Mouse (Mus musculus) embryonic facial prominence, embryonic 11.5 days (tissue): ENCODE results near the gene Fabp6. TPM values are rescaled to one million over a fixed set of nuclear protein-coding genes. Genes with fewer than 3 reads are reported as not detected.

Source experiments
- ATAC-seq: fragments of 200-750 bp; cut with Nextera tagmentation; replicated peaks from 2 replicates; pipeline ENCODE4 v1.8.0; 2017; ENCODE audit warnings: low read depth; ENCODE audit not compliant: insufficient number of reproducible peaks, low FRiP score, low TSS enrichment
- DNase-seq: peaks from one replicate; pipeline ENCODE4 v3.0.0-alpha.2; 2015; ENCODE audit warnings: low spot score
- H3K27ac ChIP-seq: fragments of 300-500 bp; sonication (generic); replicated peaks from 2 replicates; pipeline ENCODE4 v1.5.1; 2014; ENCODE audit warnings: mild to moderate bottlenecking, low read depth, low read length, control low read depth
- H3K27me3 ChIP-seq: fragments of 300-500 bp; sonication (generic); 2 replicates; pipeline ENCODE4 v1.6.1; 2014; ENCODE audit warnings: mild to moderate bottlenecking, low read length, moderate library complexity, mixed read lengths; ENCODE audit not compliant: control insufficient read depth, insufficient read depth
- H3K36me3 ChIP-seq: fragments of 300-500 bp; sonication (generic); replicated peaks from 2 replicates; pipeline ENCODE4 v1.6.1; 2014; ENCODE audit warnings: low read depth, mild to moderate bottlenecking, low read length, moderate library complexity, mixed read lengths; ENCODE audit not compliant: control insufficient read depth, insufficient read depth
- H3K4me1 ChIP-seq: fragments of 300-500 bp; sonication (generic); 2 replicates; pipeline ENCODE4 v1.6.1; 2014; ENCODE audit warnings: low read length, mixed read lengths; ENCODE audit not compliant: control insufficient read depth, insufficient read depth
- H3K4me2 ChIP-seq: fragments of 300-500 bp; sonication (generic); 2 replicates; pipeline ENCODE4 v1.6.1; 2014; ENCODE audit warnings: low read depth, mild to moderate bottlenecking, control low read depth, low read length, moderate library complexity
- H3K4me3 ChIP-seq: fragments of 300-500 bp; sonication (generic); 2 replicates; pipeline ENCODE4 v1.5.1; 2014; ENCODE audit warnings: low read depth, low read length, control low read depth
- H3K9ac ChIP-seq: fragments of 300-500 bp; sonication (generic); replicated peaks from 2 replicates; pipeline ENCODE4 v1.6.1; 2014; ENCODE audit warnings: mild to moderate bottlenecking, control low read depth, low read length
- H3K9me3 ChIP-seq: fragments of 300-500 bp; sonication (generic); replicated peaks from 2 replicates; pipeline ENCODE4 v1.6.1; 2016; ENCODE audit warnings: mild to moderate bottlenecking, low read length, inconsistent platforms, mixed read lengths; ENCODE audit not compliant: control insufficient read depth
- WGBS: fragments of 180-500 bp; shearing (Covaris S2); extraction: QIAGEN DNeasy Blood & Tissue Kit; methylation state at CpG from one replicate; pipeline ENCODE4 v1.1.7; 2014; 5-methylcytosine and 5-hydroxymethylcytosine counted together
- polyA plus RNA-seq: library from polyadenylated mRNA; unstranded; fragments of >200 nt; fragmentation: Nextera tagmentation; extraction: Ambion mirVana; gene quantifications from 2 replicates; pipeline ENCODE4 v1.2.1, GENCODE M21; 2014

The Fabp6 gene
- not detected in 2 replicates for polyA plus RNA-seq

GRCm38 (mm10) chr11:43601440-43601839, at the start of gene Fabp6:
Fabp6 (minus strand) TSS chr11:43601540.
- DNase-seq = no peak
- no peaks in the 10 kb centered on the region for H3K9me3 ChIP-seq
- WGBS = 88% methylated on average over 5 of the region's 5 CpGs

GRCm38 (mm10) chr11:43645286-43645685, 43.9 kb upstream of the Fabp6 start:
- 90% methylated on average over 3 of the region's 3 CpGs for WGBS
- no peak overlapping the region for H3K4me2 ChIP-seq
- ATAC-seq = no peak

More at GRCm38 (mm10) chr11:43601440-43601839, at the start of gene Fabp6:
- Histone ChIP-seq H3K27ac (no peak within 1 kb of the TSS), H3K4me1 (no peaks in the 10 kb centered on the region), H3K27me3 (no peaks in the 10 kb centered on the region), H3K4me2 (no peak within 1 kb of the TSS), H3K4me3 (no peak within 1 kb of the TSS), H3K9ac (no peak within 1 kb of the TSS), H3K36me3 (no peaks in the 10 kb centered on the region)
- no peak for ATAC-seq

DNA sequence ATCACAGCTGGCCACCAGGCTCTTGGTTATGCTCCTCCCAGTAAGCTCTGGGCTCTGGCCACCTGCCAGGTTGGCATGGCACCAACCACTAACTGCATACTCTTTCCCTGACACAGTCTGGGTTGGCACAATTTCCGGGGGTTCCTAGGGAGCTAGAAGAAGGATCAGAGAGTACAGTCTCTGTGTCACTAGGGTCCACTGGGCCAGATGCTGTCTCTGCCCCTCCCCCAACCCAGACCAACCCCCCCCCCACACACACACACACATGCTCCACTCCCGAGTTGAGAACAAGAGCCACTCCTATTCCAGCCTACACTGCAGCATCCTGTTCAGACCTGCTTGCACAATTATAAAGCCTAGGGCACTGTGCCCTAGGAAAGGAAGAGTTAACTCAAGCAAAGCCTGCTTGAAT, 41.8 kb upstream of the Fabp6 start:
- no peaks in the 10 kb centered on the region for H3K27me3 ChIP-seq
- ATAC-seq (peak; percentile 44; the same call in 1 of the 2 replicates), DNase-seq (no peak)
- H3K9me3 ChIP-seq = no peaks in the 10 kb centered on the region
- H3K9ac ChIP-seq = no peak overlapping the region
- 32% methylated on average over 2 of the region's 2 CpGs for WGBS
- no peaks in the 10 kb centered on the region for H3K4me1 ChIP-seq
- H3K4me3 ChIP-seq = no peak overlapping the region
- H3K36me3 ChIP-seq = no peaks in the 10 kb centered on the region
- no peak overlapping the region for H3K27ac ChIP-seq
- no peak overlapping the region for H3K4me2 ChIP-seq

More at GRCm38 (mm10) chr11:43645286-43645685, 43.9 kb upstream of the Fabp6 start:
- H3K27ac ChIP-seq = no peak overlapping the region
- no peaks in the 10 kb centered on the region for H3K36me3 ChIP-seq
- no peak overlapping the region for H3K9ac ChIP-seq
- no peak overlapping the region for H3K4me3 ChIP-seq
- H3K27me3 ChIP-seq = no peaks in the 10 kb centered on the region
- no peaks in the 10 kb centered on the region for H3K4me1 ChIP-seq
- no peak for DNase-seq
- no peaks in the 10 kb centered on the region for H3K9me3 ChIP-seq

- WGBS = 94% methylated on average over 3 of the region's 3 CpGs
- Histone ChIP-seq H3K9me3 (no peaks in the 10 kb centered on the region), H3K27ac (no peak overlapping the region), H3K4me2 (no peak overlapping the region), H3K27me3 (no peaks in the 10 kb centered on the region), H3K4me3 (no peak overlapping the region), H3K4me1 (no peaks in the 10 kb centered on the region), H3K9ac (no peak overlapping the region), H3K36me3 (no peaks in the 10 kb centered on the region)
- DNase-seq = no peak
- ATAC-seq = no peak
These were observed 37.1 kb upstream of the Fabp6 start for GRCm38 (mm10) chr11:43638486-43638885.

GRCm38 (mm10) chr11:43636761-43637160, 35.4 kb upstream of the Fabp6 start:
- H3K4me1 ChIP-seq = no peaks in the 10 kb centered on the region
- no peak overlapping the region for H3K4me2 ChIP-seq
- WGBS = 81% methylated on average over 4 of the region's 4 CpGs
- H3K9ac ChIP-seq = no peak overlapping the region
- no peaks in the 10 kb centered on the region for H3K27me3 ChIP-seq
- DNase-seq = no peak
- no peaks in the 10 kb centered on the region for H3K9me3 ChIP-seq
- ATAC-seq = no peak
- no peaks in the 10 kb centered on the region for H3K36me3 ChIP-seq
- H3K27ac ChIP-seq = no peak overlapping the region
- H3K4me3 ChIP-seq = no peak overlapping the region

GRCm38 (mm10) chr11:43633658-43634401, 32.5 kb upstream of the Fabp6 start:
- H3K4me2 ChIP-seq = peak overlapping the region; percentile 13; the same call in 1 of the 2 replicates
- no peak overlapping the region for H3K27ac ChIP-seq
- H3K9ac ChIP-seq = peak overlapping the region; percentile 39; the same call in 1 of the 2 replicates
- WGBS = 21% methylated on average over 19 of the region's 19 CpGs
- no peaks in the 10 kb centered on the region for H3K4me1 ChIP-seq
- ATAC-seq (peak; percentile 53; the same call in 1 of the 2 replicates), DNase-seq (peak; percentile 76)
- H3K9me3 ChIP-seq = no peaks in the 10 kb centered on the region
- no peak overlapping the region for H3K4me3 ChIP-seq
- H3K36me3 ChIP-seq = no peaks in the 10 kb centered on the region
- no peaks in the 10 kb centered on the region for H3K27me3 ChIP-seq

- 85% methylated on average over 6 of the region's 6 CpGs for WGBS
- Histone ChIP-seq H3K4me1 (no peaks in the 10 kb centered on the region), H3K9ac (no peak overlapping the region), H3K27ac (no peak overlapping the region), H3K4me2 (no peak overlapping the region), H3K9me3 (no peaks in the 10 kb centered on the region), H3K4me3 (no peak overlapping the region), H3K27me3 (no peaks in the 10 kb centered on the region), H3K36me3 (no peaks in the 10 kb centered on the region)
- ATAC-seq = no peak
- DNase-seq = no peak
These were observed 31.8 kb upstream of the Fabp6 start for GRCm38 (mm10) chr11:43633165-43633564.

- Histone ChIP-seq H3K36me3 (no peaks in the 10 kb centered on the region), H3K9me3 (no peaks in the 10 kb centered on the region), H3K27me3 (no peaks in the 10 kb centered on the region), H3K9ac (no peak overlapping the region), H3K4me3 (no peak overlapping the region), H3K4me2 (no peak overlapping the region), H3K27ac (no peak overlapping the region), H3K4me1 (no peaks in the 10 kb centered on the region)
- no peak for DNase-seq
- no peak for ATAC-seq
- WGBS = 51% methylated on average over 4 of the region's 4 CpGs
These were observed 31.2 kb upstream of the Fabp6 start for GRCm38 (mm10) chr11:43632566-43632965.
